Mouse (Mus musculus): ENCODE results near the gene Asah2. TPM values are rescaled to one million over a fixed set of nuclear protein-coding genes. Genes with fewer than 3 reads are reported as not detected.
A peak's percentile ranks its signal among the peaks of the same experiment; 100 is the strongest.
"Not testable (repeated sequence)": the region's sequence is repeated elsewhere in the genome, so short reads cannot be mapped to it uniquely, and the experiment has no call there.

The Asah2 gene
- polyA plus RNA-seq, 1 experiment from 2014 or later, result 1.8 TPM

DNA sequence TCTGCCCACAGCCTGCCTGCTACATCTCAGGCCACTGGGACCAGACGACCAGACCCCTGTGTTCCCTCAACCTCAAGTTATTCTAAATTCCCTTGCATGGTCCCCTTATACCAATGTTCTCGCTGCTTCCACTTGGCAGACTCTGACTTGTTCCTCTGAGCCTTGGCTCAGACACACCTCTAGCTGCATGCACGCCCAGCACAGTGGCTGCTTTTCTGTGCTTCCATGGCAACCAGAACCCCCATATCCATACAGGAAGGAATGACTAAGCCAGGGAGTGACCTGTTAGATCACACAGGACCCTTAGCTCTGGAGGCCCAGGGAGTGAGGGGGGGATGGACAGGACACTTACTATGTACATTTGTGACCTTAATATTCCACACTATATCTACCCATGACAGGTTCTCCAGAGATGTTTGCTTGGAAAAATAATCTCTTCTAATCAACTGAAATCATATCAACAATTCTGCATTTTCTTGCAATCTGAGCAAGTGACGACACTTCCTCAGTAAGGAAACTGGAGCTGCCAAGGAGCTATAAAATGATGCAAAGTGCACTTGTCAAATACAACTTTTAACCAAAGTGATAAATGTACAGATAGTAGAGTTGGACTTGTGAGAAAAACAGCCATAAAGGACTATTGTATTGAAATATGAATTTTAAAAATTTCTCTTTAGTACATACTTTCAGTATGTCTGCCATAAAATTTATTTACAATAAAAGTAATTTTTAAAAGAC lies 29.0 kb upstream of the Asah2 start:
- WGBS, result 37% methylated on average over 4 of the region's 4 CpGs
- no peak overlapping the region for H3K27ac ChIP-seq (ENCODE audit: low read depth)

DNA sequence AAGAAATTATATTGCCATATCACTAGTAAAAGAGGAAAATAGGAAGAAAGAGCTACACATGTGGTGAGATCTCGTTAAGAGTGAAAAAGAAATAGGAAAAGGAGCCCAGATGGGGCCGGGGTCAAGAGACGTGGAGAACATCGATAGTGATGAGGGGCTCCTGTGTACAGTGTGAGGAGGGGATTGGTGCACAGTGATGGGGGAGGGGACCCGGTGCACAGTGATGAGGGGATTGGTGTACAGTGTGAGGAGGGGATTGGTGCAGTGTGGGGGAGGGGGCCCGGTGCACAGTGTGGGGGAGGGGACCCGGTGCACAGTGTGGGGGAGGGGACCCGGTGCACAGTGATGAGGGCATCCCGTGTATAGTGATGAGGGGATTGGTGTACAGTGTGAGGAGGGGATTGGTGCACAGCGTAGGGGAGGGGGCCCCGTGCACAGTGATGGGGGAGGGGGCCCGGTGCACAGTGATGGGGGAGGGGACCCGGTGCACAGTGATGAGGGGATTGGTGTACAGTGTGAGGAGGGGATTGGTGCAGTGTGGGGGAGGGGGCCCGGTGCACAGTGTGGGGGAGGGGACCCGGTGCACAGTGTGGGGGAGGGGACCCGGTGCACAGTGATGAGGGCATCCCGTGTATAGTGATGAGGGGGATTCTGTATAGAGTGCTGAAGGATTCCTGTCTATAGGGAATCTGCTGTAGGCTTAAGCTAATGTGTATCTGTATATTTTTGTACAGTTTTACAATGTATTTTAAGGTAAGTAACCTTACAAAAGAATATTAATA lies 23.9 kb upstream of the Asah2 start:
- not testable (repeated sequence) for H3K4me3 ChIP-seq (ENCODE audit: low read depth, low read length); H3K27me3 ChIP-seq (ENCODE audit: insufficient read depth, low read length); H3K9me3 ChIP-seq (ENCODE audit: low read depth, low read length); H3K4me2 ChIP-seq; H3K4me1 ChIP-seq (ENCODE audit: insufficient read depth); H3K9ac ChIP-seq; H3K27ac ChIP-seq (ENCODE audit: low read depth); DNase-seq
- 0 out of 2 replicates have a peak, but pooled peaks have one; percentile 24 for ATAC-seq (ENCODE audit: insufficient read depth)
- peaks cover 12% of the 10 kb centered on the region; the same call in 1 of the 2 replicates for H3K36me3 ChIP-seq (ENCODE audit: insufficient read depth)
- 88% methylated on average over 12 of the region's 17 CpGs for WGBS

More for the DNA sequence above, 29.0 kb upstream of the Asah2 start:
- no peak overlapping the region for H3K4me2 ChIP-seq
- H3K9me3 ChIP-seq (ENCODE audit: low read depth, low read length), result no peaks in the 10 kb centered on the region
- no peaks in the 10 kb centered on the region for H3K4me1 ChIP-seq (ENCODE audit: insufficient read depth)
- DNase-seq (peak; percentile 25), ATAC-seq (ENCODE audit: insufficient read depth) (no peak; the same call in 1 of the 2 replicates)
- H3K9ac ChIP-seq, result no peak overlapping the region
- no peak for TF ChIP-seq CTCF (IDR thresholded peaks at IDR 0.05; ENCODE audit: low read depth)
- H3K4me3 ChIP-seq (ENCODE audit: low read depth, low read length), result no peak overlapping the region
- H3K36me3 ChIP-seq (ENCODE audit: insufficient read depth), result peaks cover 21% of the 10 kb centered on the region; the same call in 1 of the 2 replicates
- H3K27me3 ChIP-seq (ENCODE audit: insufficient read depth, low read length), result no peaks in the 10 kb centered on the region

DNA sequence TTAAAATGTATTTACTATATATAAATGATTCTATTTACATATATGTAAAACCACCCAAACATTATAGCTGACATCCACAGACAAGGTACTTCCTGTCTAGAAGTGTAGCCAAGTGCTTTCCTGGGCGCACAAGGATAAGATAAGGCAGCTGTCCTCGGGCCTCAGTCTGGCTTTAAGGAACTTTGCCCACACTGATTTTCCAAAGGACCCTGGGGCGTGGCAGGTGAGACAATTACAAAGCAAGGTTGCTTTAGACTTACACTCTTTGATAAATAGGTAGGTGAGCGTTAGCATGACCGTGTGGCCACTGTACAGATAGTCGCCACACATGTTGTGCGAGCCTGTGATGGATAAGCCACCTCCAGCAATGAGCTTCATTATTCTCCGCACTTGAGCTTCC lies 21.3 kb upstream of the Asah2 start:
- no peaks in the 10 kb centered on the region for H3K4me1 ChIP-seq (ENCODE audit: insufficient read depth)
- H3K4me3 ChIP-seq (ENCODE audit: low read depth, low read length), result no peak overlapping the region
- TF ChIP-seq CTCF (IDR thresholded peaks at IDR 0.05; ENCODE audit: low read depth), result no peak
- no peaks in the 10 kb centered on the region for H3K27me3 ChIP-seq (ENCODE audit: insufficient read depth, low read length)
- no peak overlapping the region for H3K27ac ChIP-seq (ENCODE audit: low read depth)
- WGBS, result 83% methylated on average over 8 of the region's 8 CpGs
- H3K36me3 ChIP-seq (ENCODE audit: insufficient read depth), result peaks cover 19% of the 10 kb centered on the region
- no peaks in the 10 kb centered on the region for H3K9me3 ChIP-seq (ENCODE audit: low read depth, low read length)
- H3K9ac ChIP-seq, result no peak overlapping the region
- no peak for DNase-seq
- no peak for ATAC-seq (ENCODE audit: insufficient read depth)
- no peak overlapping the region for H3K4me2 ChIP-seq

DNA sequence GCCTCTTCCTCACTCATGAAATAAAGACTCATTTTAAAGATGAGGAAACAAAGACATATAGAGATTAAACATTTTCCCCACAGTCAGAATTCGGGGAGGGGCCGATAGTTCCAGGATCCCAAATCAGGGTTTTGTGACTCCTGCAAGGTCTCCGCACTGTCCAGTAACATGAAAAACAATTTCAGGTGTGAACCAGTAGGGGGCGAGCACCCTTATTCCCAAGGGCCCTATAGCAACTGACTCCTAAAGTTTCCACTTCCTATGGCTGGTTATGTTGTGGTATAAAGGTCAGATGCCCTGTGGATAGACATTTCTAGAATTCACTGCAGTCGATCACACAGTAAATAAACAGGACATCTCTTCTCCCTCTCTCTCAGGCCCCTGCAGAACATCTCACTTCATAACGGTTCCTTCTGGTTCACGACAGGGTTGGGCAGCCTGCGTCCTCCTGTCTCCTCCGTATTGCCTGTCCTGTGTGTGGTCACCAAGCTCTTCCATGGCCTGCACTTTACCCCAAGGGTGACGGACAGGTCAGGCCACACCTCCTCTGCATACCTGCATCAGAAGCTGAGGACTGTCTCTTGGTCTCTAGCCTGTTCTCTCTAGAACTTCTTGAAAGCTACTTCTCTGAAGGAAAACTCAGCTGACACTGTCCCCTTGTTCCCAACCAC lies 19.3 kb upstream of the Asah2 start:
- Histone ChIP-seq H3K27me3 (ENCODE audit: insufficient read depth, low read length) (no peaks in the 10 kb centered on the region), H3K27ac (ENCODE audit: low read depth) (no peak overlapping the region), H3K9ac (no peak overlapping the region), H3K36me3 (ENCODE audit: insufficient read depth) (peaks cover 25% of the 10 kb centered on the region), H3K4me2 (no peak overlapping the region), H3K4me3 (ENCODE audit: low read depth, low read length) (no peak overlapping the region), H3K4me1 (ENCODE audit: insufficient read depth) (no peaks in the 10 kb centered on the region), H3K9me3 (ENCODE audit: low read depth, low read length) (no peaks in the 10 kb centered on the region)
- ATAC-seq (ENCODE audit: insufficient read depth) (peak; percentile 52; the same call in 1 of the 2 replicates), DNase-seq (peak; percentile 54)
- 66% methylated on average over 10 of the region's 10 CpGs for WGBS
- peak; percentile 71 for TF ChIP-seq CTCF (IDR thresholded peaks at IDR 0.05; ENCODE audit: low read depth)

GRCm38 (mm10) chr19:32124155-32124554 lies 16.1 kb upstream of the Asah2 start:
- H3K4me3 ChIP-seq (ENCODE audit: low read depth, low read length), result no peak overlapping the region
- DNase-seq (no peak), ATAC-seq (ENCODE audit: insufficient read depth) (no peak)
- H3K9me3 ChIP-seq (ENCODE audit: low read depth, low read length), result no peaks in the 10 kb centered on the region
- no peak overlapping the region for H3K4me2 ChIP-seq
- H3K36me3 ChIP-seq (ENCODE audit: insufficient read depth), result peaks cover 32% of the 10 kb centered on the region
- H3K27ac ChIP-seq (ENCODE audit: low read depth), result no peak overlapping the region
- H3K4me1 ChIP-seq (ENCODE audit: insufficient read depth), result no peaks in the 10 kb centered on the region
- WGBS, result 88% methylated on average over 9 of the region's 9 CpGs
- no peak for TF ChIP-seq CTCF (IDR thresholded peaks at IDR 0.05; ENCODE audit: low read depth)
- H3K27me3 ChIP-seq (ENCODE audit: insufficient read depth, low read length), result no peaks in the 10 kb centered on the region
- no peak overlapping the region for H3K9ac ChIP-seq

DNA sequence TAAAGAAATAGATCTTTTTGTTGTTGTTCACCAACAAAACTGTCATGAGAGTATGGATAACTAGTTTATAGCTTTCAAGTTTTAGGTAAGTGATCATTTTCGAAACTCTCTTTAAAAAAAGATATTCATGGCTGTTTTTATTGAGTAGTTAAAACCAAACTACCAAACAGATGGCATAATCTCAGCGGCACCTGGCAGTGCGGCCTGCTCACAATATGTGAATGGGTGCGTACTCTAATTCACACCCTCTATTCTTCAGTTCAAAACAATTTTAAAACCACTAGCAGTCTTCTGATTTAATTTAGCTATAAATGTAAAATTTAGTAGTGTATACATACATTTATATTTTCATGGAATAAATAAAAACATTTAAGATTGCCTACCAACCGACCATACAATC lies 15.2 kb upstream of the Asah2 start:
- Histone ChIP-seq H3K27ac (ENCODE audit: low read depth) (no peak overlapping the region), H3K4me2 (no peak overlapping the region), H3K36me3 (ENCODE audit: insufficient read depth) (peaks cover 25% of the 10 kb centered on the region; the same call in 1 of the 2 replicates), H3K9me3 (ENCODE audit: low read depth, low read length) (no peaks in the 10 kb centered on the region), H3K4me1 (ENCODE audit: insufficient read depth) (no peaks in the 10 kb centered on the region), H3K4me3 (ENCODE audit: low read depth, low read length) (no peak overlapping the region), H3K9ac (no peak overlapping the region), H3K27me3 (ENCODE audit: insufficient read depth, low read length) (no peaks in the 10 kb centered on the region)
- WGBS, result 93% methylated on average over 5 of the region's 5 CpGs
- ATAC-seq (ENCODE audit: insufficient read depth) (no peak), DNase-seq (no peak)
- TF ChIP-seq CTCF (IDR thresholded peaks at IDR 0.05; ENCODE audit: low read depth), result no peak

DNA sequence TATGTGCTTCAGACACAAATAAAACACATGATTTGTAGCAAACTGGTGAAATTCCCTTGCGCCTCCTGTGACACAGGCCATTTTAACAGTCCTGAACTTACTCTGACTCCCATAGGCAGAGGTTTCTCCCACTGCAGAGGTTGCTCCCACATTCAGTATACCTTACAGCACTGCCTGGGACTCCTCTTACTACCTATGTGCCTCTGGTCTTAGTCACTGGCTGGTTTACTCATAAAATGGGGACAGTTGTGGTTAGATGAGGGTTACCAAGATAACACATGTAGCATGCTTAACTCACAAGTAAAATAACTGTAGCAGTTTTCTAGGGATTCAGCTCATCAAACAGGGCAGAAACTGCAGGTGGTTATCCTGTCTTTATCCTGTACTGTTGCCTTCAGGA lies 12.8 kb upstream of the Asah2 start:
- H3K27me3 ChIP-seq (ENCODE audit: insufficient read depth, low read length), result no peaks in the 10 kb centered on the region
- no peaks in the 10 kb centered on the region for H3K4me1 ChIP-seq (ENCODE audit: insufficient read depth)
- WGBS, result 82% methylated on average over 1 of the region's 1 CpGs
- no peak for ATAC-seq (ENCODE audit: insufficient read depth)
- no peak overlapping the region for H3K4me2 ChIP-seq
- H3K27ac ChIP-seq (ENCODE audit: low read depth), result no peak overlapping the region
- TF ChIP-seq CTCF (IDR thresholded peaks at IDR 0.05; ENCODE audit: low read depth), result no peak
- no peak for DNase-seq
- no peak overlapping the region for H3K4me3 ChIP-seq (ENCODE audit: low read depth, low read length)
- no peaks in the 10 kb centered on the region for H3K9me3 ChIP-seq (ENCODE audit: low read depth, low read length)
- H3K9ac ChIP-seq, result no peak overlapping the region
- peaks cover 20% of the 10 kb centered on the region; the same call in 1 of the 2 replicates for H3K36me3 ChIP-seq (ENCODE audit: insufficient read depth)

Data from lung, embryonic 14.5 days (tissue).